Mouse (Mus musculus): ENCODE measurements around the gene Cacna1g.

GRCm38 (mm10) chr11:94361166-94361870 is 112.7 kb downstream of the Cacna1g start:
- no peak for TF ChIP-seq CTCF (IDR thresholded peaks at IDR 0.05; ENCODE audit: borderline replicate concordance, extremely low read depth, insufficient read depth, insufficient read length)
- TF ChIP-seq POLR2A (IDR thresholded peaks at IDR 0.05; ENCODE audit: borderline replicate concordance, extremely low read depth, insufficient read depth, insufficient read length, poor library complexity, severe bottlenecking), result no peak
